Mouse (Mus musculus): ENCODE measurements around the gene Cstf2t.

DNA sequence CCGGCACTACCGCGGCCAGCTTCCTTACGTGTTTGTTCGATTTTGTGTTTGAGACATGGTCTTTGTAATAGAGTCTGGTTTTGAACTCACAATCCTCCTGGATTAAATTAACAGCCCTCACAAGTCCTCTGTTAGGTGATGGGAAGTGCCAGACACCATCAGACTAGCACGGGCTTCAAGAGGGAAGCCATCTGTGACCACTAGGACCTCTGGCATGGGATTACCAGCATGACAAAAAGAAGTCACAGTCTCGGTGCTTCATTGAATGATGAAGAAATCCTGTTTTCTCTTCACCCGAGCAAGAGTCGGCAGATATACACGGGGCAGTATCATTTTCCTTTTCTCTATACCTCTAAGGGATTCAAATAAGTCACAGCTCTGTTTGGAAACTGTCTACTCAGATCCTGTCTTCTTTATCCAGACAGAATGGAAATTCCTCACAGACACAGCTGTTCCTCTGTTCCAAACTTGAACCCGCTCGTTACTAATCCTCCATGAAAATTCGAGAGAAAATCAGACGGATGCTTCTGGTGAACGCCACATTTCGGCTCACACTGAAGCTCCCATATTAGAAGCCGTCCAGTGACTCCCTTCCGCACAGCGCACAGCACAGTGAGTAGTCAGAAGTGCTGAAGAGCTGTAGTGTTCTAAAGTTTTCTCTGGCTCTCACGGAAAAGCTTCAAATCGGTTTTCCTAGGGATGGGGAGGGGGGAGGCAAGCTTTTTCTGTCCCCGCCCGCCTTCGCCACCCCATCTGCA lies 8.5 kb upstream of the Cstf2t start:
- TF ChIP-seq MAFK (IDR thresholded peaks at IDR 0.05; ENCODE audit: insufficient read depth, low read depth, low read length) (no peak), ZNF384 (IDR thresholded peaks at IDR 0.05; ENCODE audit: low read depth, low read length) (no peak), HCFC1 (IDR thresholded peaks at IDR 0.05; ENCODE audit: borderline replicate concordance, insufficient read depth, low read length) (no peak)
